Mouse (Mus musculus): ENCODE measurements around the gene Tnk2.
"Not testable (repeated sequence)": the region's sequence is repeated elsewhere in the genome, so short reads cannot be mapped to it uniquely, and the experiment has no call there.

The Tnk2 gene

GRCm38 (mm10) chr16:32636331-32636730, 7.3 kb upstream of the Tnk2 start:
- no peak for DNase-seq (ENCODE audit: low spot score)

GRCm38 (mm10) chr16:32636871-32637521, 6.7 kb upstream of the Tnk2 start:
- no peak for DNase-seq (ENCODE audit: low spot score)

GRCm38 (mm10) chr16:32638476-32638875, 5.2 kb upstream of the Tnk2 start:
- peak; percentile 79 for DNase-seq (ENCODE audit: low spot score)

GRCm38 (mm10) chr16:32640096-32640495, 3.6 kb upstream of the Tnk2 start:
- no peak for DNase-seq (ENCODE audit: low spot score)

GRCm38 (mm10) chr16:32640683-32641082, 3.0 kb upstream of the Tnk2 start:
- DNase-seq (ENCODE audit: low spot score) = not testable (repeated sequence)

- DNase-seq (ENCODE audit: low spot score) = no peak
These were observed 2.0 kb upstream of the Tnk2 start for GRCm38 (mm10) chr16:32641440-32642219.

- DNase-seq (ENCODE audit: low spot score) = no peak
These were observed 1.4 kb upstream of the Tnk2 start for GRCm38 (mm10) chr16:32642280-32642679.

GRCm38 (mm10) chr16:32644069-32644800, 561 bp downstream of the Tnk2 start:
- DNase-seq (ENCODE audit: low spot score) = no peak

- no peak for DNase-seq (ENCODE audit: low spot score)
These were observed 1.1 kb downstream of the Tnk2 start for GRCm38 (mm10) chr16:32644801-32645170.

GRCm38 (mm10) chr16:32645361-32645914, 1.8 kb downstream of the Tnk2 start:
- DNase-seq (ENCODE audit: low spot score) = no peak

- DNase-seq (ENCODE audit: low spot score) = no peak
These were observed 2.3 kb downstream of the Tnk2 start for GRCm38 (mm10) chr16:32646014-32646413.

- DNase-seq (ENCODE audit: low spot score) = no peak
These were observed 4.0 kb downstream of the Tnk2 start for GRCm38 (mm10) chr16:32647712-32648111.

- no peak for DNase-seq (ENCODE audit: low spot score)
These were observed 6.8 kb downstream of the Tnk2 start for GRCm38 (mm10) chr16:32650461-32650860.

- no peak for DNase-seq (ENCODE audit: low spot score)
These were observed 7.4 kb downstream of the Tnk2 start for GRCm38 (mm10) chr16:32650974-32651618.

- no peak for DNase-seq (ENCODE audit: low spot score)
These were observed 10.5 kb downstream of the Tnk2 start for GRCm38 (mm10) chr16:32654071-32654733.

- DNase-seq (ENCODE audit: low spot score) = no peak
These were observed 11.9 kb downstream of the Tnk2 start for GRCm38 (mm10) chr16:32655534-32655933.

- no peak for DNase-seq (ENCODE audit: low spot score)
These were observed 12.6 kb downstream of the Tnk2 start for GRCm38 (mm10) chr16:32656321-32656720.

- no peak for DNase-seq (ENCODE audit: low spot score)
These were observed 13.1 kb downstream of the Tnk2 start for GRCm38 (mm10) chr16:32656794-32657193.

- DNase-seq (ENCODE audit: low spot score) = no peak
These were observed 14.0 kb downstream of the Tnk2 start for GRCm38 (mm10) chr16:32657498-32658250.

GRCm38 (mm10) chr16:32658743-32659171, 15.1 kb downstream of the Tnk2 start:
- DNase-seq (ENCODE audit: low spot score) = no peak

GRCm38 (mm10) chr16:32659385-32659784, 15.7 kb downstream of the Tnk2 start:
- DNase-seq (ENCODE audit: low spot score) = no peak

Data from layer of hippocampus, adult 9-10 months (tissue).